19 mouse cellular contexts compared by ENCODE assay signal in genomic region chr2:171228229-171228628, GRCm38 (mm10).
A peak's percentile ranks its signal among the peaks of the same experiment; 100 is the strongest.
DNase-seq lines count a peak whose midpoint lies in the region; ATAC-seq and TF ChIP-seq lines count a peak whose summit lies in the region.
"Had no signal": no experiment of that assay in that cellular context is flagged by ENCODE, and none has a peak within 500 bp of the region (broad histone marks: within the 10 kb centered on the region; RNA-seq: fewer than 3 reads in every experiment).

No protein-coding gene starts in this region.

- WGBS in forebrain, embryonic 13.5 days: 32% methylated on average over 3 of the region's 3 CpGs
- 20% methylated on average over 3 of the region's 3 CpGs for WGBS in forebrain, embryonic 15.5 days
- 37% methylated on average over 3 of the region's 3 CpGs for WGBS in hindbrain, embryonic 11.5 days
- 32% methylated on average over 3 of the region's 3 CpGs for WGBS in hindbrain, postnatal 0 days
- WGBS in midbrain, embryonic 13.5 days: 28% methylated on average over 3 of the region's 3 CpGs
- 35% methylated on average over 3 of the region's 3 CpGs for WGBS in midbrain, postnatal 0 days

- peak; percentile 10 for DNase-seq in hindbrain, embryonic 11.5 days (ENCODE audit: low spot score)
- DNase-seq in hindbrain, postnatal 0 days (ENCODE audit: low spot score): no peak
- DNase-seq in midbrain, postnatal 0 days (ENCODE audit: low spot score): no peak
- no peak for DNase-seq in urinary bladder, postnatal 14 days (ENCODE audit: low spot score)
- DNase-seq: adrenal gland, postnatal 14 days; cerebellum, adult 2 months; gastrocnemius, postnatal 14 days; heart, postnatal 36 days had no signal

- no peaks in the 10 kb centered on the region for H3K36me3 ChIP-seq in forebrain, embryonic 13.5 days (ENCODE audit: poor library complexity, severe bottlenecking)
- H3K36me3 ChIP-seq in forebrain, embryonic 15.5 days: no peaks in the 10 kb centered on the region
- H3K36me3 ChIP-seq in hindbrain, embryonic 11.5 days (ENCODE audit: control insufficient read depth, insufficient read depth, low read length): no peaks in the 10 kb centered on the region
- no peaks in the 10 kb centered on the region for H3K36me3 ChIP-seq in hindbrain, postnatal 0 days (ENCODE audit: insufficient read depth, low read length)
- H3K36me3 ChIP-seq in midbrain, embryonic 13.5 days: no peaks in the 10 kb centered on the region
- H3K36me3 ChIP-seq in midbrain, postnatal 0 days (ENCODE audit: insufficient read depth, low read length): no peaks in the 10 kb centered on the region
- H3K36me3 ChIP-seq: embryonic facial prominence, embryonic 12.5 days; heart, embryonic 13.5 days had no signal

- no peaks in the 10 kb centered on the region for H3K27me3 ChIP-seq in forebrain, embryonic 13.5 days
- no peaks in the 10 kb centered on the region for H3K27me3 ChIP-seq in forebrain, embryonic 15.5 days
- H3K27me3 ChIP-seq in hindbrain, embryonic 11.5 days (ENCODE audit: control insufficient read depth, insufficient read depth, low read length): no peaks in the 10 kb centered on the region
- H3K27me3 ChIP-seq in hindbrain, postnatal 0 days (ENCODE audit: insufficient read depth, low read length): no peaks in the 10 kb centered on the region
- no peaks in the 10 kb centered on the region for H3K27me3 ChIP-seq in midbrain, embryonic 13.5 days
- no peaks in the 10 kb centered on the region for H3K27me3 ChIP-seq in midbrain, postnatal 0 days (ENCODE audit: insufficient read depth, low read length)
- H3K27me3 ChIP-seq: CH12.LX; embryonic facial prominence, embryonic 12.5 days; heart, embryonic 13.5 days; Patski had no signal

- ATAC-seq in forebrain, embryonic 13.5 days: peak; percentile 57; the same call in 1 of the 2 replicates
- ATAC-seq in forebrain, embryonic 15.5 days (replicated peaks): no peak
- no peak for ATAC-seq in hindbrain, embryonic 11.5 days (ENCODE audit: low FRiP score)
- ATAC-seq in hindbrain, postnatal 0 days: no peak
- 0 out of 2 replicates have a peak, but pooled peaks have one; percentile 43 for ATAC-seq in midbrain, embryonic 13.5 days
- no peak for ATAC-seq in midbrain, postnatal 0 days (ENCODE audit: low FRiP score)
- ATAC-seq: activated CD4-positive, CD25-positive, alpha-beta regulatory T cell, adult 4 months; forebrain, embryonic 16.5 days; intestine, embryonic 16.5 days; Patski had no signal

- H3K4me2 ChIP-seq in forebrain, embryonic 13.5 days: no peak overlapping the region
- no peak overlapping the region for H3K4me2 ChIP-seq in forebrain, embryonic 15.5 days (replicated peaks)
- H3K4me2 ChIP-seq in hindbrain, embryonic 11.5 days (replicated peaks; ENCODE audit: low read depth, low read length): no peak overlapping the region
- no peak overlapping the region for H3K4me2 ChIP-seq in hindbrain, postnatal 0 days (ENCODE audit: low read depth, low read length)
- H3K4me2 ChIP-seq in midbrain, embryonic 13.5 days (replicated peaks): no peak overlapping the region
- no peak overlapping the region for H3K4me2 ChIP-seq in midbrain, postnatal 0 days (ENCODE audit: low read depth, low read length, poor library complexity, severe bottlenecking)
- H3K4me2 ChIP-seq: embryonic facial prominence, embryonic 12.5 days; heart, embryonic 13.5 days; hindbrain, embryonic 14.5 days had no signal

- H3K9me3 ChIP-seq in forebrain, embryonic 13.5 days (replicated peaks): no peaks in the 10 kb centered on the region
- H3K9me3 ChIP-seq in forebrain, embryonic 15.5 days: no peaks in the 10 kb centered on the region
- no peaks in the 10 kb centered on the region for H3K9me3 ChIP-seq in hindbrain, embryonic 11.5 days (ENCODE audit: control insufficient read depth, low read length)
- no peaks in the 10 kb centered on the region for H3K9me3 ChIP-seq in hindbrain, postnatal 0 days (ENCODE audit: low read length)
- no peaks in the 10 kb centered on the region for H3K9me3 ChIP-seq in midbrain, embryonic 13.5 days
- H3K9me3 ChIP-seq in midbrain, postnatal 0 days (ENCODE audit: low read length): no peaks in the 10 kb centered on the region
- H3K9me3 ChIP-seq: embryonic facial prominence, embryonic 12.5 days; heart, embryonic 13.5 days had no signal

- H3K27ac ChIP-seq in forebrain, embryonic 13.5 days: no peak overlapping the region
- H3K27ac ChIP-seq in forebrain, embryonic 15.5 days (replicated peaks): no peak overlapping the region
- no peak overlapping the region for H3K27ac ChIP-seq in hindbrain, embryonic 11.5 days (ENCODE audit: low read depth, low read length)
- H3K27ac ChIP-seq in hindbrain, postnatal 0 days: no peak overlapping the region
- no peak overlapping the region for H3K27ac ChIP-seq in midbrain, embryonic 13.5 days
- H3K27ac ChIP-seq in midbrain, postnatal 0 days (ENCODE audit: low read depth, low read length): no peak overlapping the region
- H3K27ac ChIP-seq: embryonic facial prominence, embryonic 12.5 days; heart, embryonic 13.5 days; hindbrain, embryonic 14.5 days had no signal

- no peaks in the 10 kb centered on the region for H3K4me1 ChIP-seq in forebrain, embryonic 13.5 days
- H3K4me1 ChIP-seq in forebrain, embryonic 15.5 days: peaks cover 3% of the 10 kb centered on the region; the same call in 1 of the 2 replicates
- no peaks in the 10 kb centered on the region for H3K4me1 ChIP-seq in hindbrain, embryonic 11.5 days (replicated peaks; ENCODE audit: control insufficient read depth, insufficient read depth, low read length)
- H3K4me1 ChIP-seq in hindbrain, postnatal 0 days (ENCODE audit: insufficient read depth, low read length): no peaks in the 10 kb centered on the region
- no peaks in the 10 kb centered on the region for H3K4me1 ChIP-seq in midbrain, embryonic 13.5 days (replicated peaks)
- H3K4me1 ChIP-seq in midbrain, postnatal 0 days (ENCODE audit: insufficient read depth, low read length): no peaks in the 10 kb centered on the region
- H3K4me1 ChIP-seq: embryonic facial prominence, embryonic 12.5 days; heart, embryonic 13.5 days had no signal

- no peak for TF ChIP-seq CTCF in hindbrain, postnatal 0 days (IDR thresholded peaks at IDR 0.05; ENCODE audit: low read depth)
- TF ChIP-seq CTCF in midbrain, postnatal 0 days (IDR thresholded peaks at IDR 0.05): no peak

- H3K9ac ChIP-seq in forebrain, embryonic 13.5 days: no peak overlapping the region
- H3K9ac ChIP-seq in forebrain, embryonic 15.5 days (replicated peaks): no peak overlapping the region
- no peak overlapping the region for H3K9ac ChIP-seq in hindbrain, embryonic 11.5 days (ENCODE audit: low read depth, low read length)
- no peak overlapping the region for H3K9ac ChIP-seq in hindbrain, postnatal 0 days (replicated peaks; ENCODE audit: low read length)
- no peak overlapping the region for H3K9ac ChIP-seq in midbrain, embryonic 13.5 days (replicated peaks)
- no peak overlapping the region for H3K9ac ChIP-seq in midbrain, postnatal 0 days (replicated peaks; ENCODE audit: low read length, poor library complexity, severe bottlenecking)
- H3K9ac ChIP-seq: embryonic facial prominence, embryonic 12.5 days; heart, embryonic 13.5 days; hindbrain, embryonic 14.5 days had no signal

- H3K4me3 ChIP-seq in forebrain, embryonic 13.5 days: no peak overlapping the region
- no peak overlapping the region for H3K4me3 ChIP-seq in forebrain, embryonic 15.5 days
- H3K4me3 ChIP-seq in hindbrain, embryonic 11.5 days (ENCODE audit: low read depth, low read length): no peak overlapping the region
- H3K4me3 ChIP-seq in hindbrain, postnatal 0 days (ENCODE audit: low read length): no peak overlapping the region
- H3K4me3 ChIP-seq in midbrain, embryonic 13.5 days (replicated peaks): no peak overlapping the region
- no peak overlapping the region for H3K4me3 ChIP-seq in midbrain, postnatal 0 days (ENCODE audit: low read depth, low read length)
- H3K4me3 ChIP-seq: embryonic facial prominence, embryonic 12.5 days; heart, embryonic 13.5 days had no signal

Comparison
In these comparisons a context has a peak if more than half of its experiments do, and no peak if none do; other contexts are left out.
1. ATAC-seq: peak in forebrain, embryonic 13.5 days (single experiment) and midbrain, embryonic 13.5 days (single experiment); none in forebrain, embryonic 15.5 days (single experiment), hindbrain, embryonic 11.5 days (single experiment), hindbrain, postnatal 0 days (single experiment) and midbrain, postnatal 0 days (single experiment).